8 mouse cellular contexts compared by ENCODE assay signal in genomic region chr9:109095137-109095982, GRCm38 (mm10). TPM values are rescaled to one million over a fixed set of nuclear protein-coding genes. Genes with fewer than 3 reads are reported as not detected.
DNase-seq lines count a peak whose midpoint lies in the region; ATAC-seq and TF ChIP-seq lines count a peak whose summit lies in the region.

Gene Plxnb1 (plus strand): TSS chr9:109095389.

- TF ChIP-seq CTCF in intestine, postnatal 0 days (IDR thresholded peaks at IDR 0.05; ENCODE audit: low read depth), result no peak

- H3K27me3 ChIP-seq in erythroblast, embryonic 14.5 days (ENCODE audit: control insufficient read depth), result peaks cover 57% of the 10 kb centered on the region
- H3K27me3 ChIP-seq in intestine, postnatal 0 days (replicated peaks; ENCODE audit: control insufficient read depth, insufficient read depth, low read length), result no peaks in the 10 kb centered on the region
- no peaks in the 10 kb centered on the region for H3K27me3 ChIP-seq in limb, embryonic 11.5 days (ENCODE audit: control insufficient read depth, insufficient read depth, low read length)
- no peaks in the 10 kb centered on the region for H3K27me3 ChIP-seq in midbrain, embryonic 12.5 days

- peaks cover 29% of the 10 kb centered on the region for H3K36me3 ChIP-seq in erythroblast, embryonic 14.5 days (ENCODE audit: control insufficient read depth)
- peaks cover 9% of the 10 kb centered on the region for H3K36me3 ChIP-seq in intestine, postnatal 0 days (ENCODE audit: control insufficient read depth, insufficient read depth)
- H3K36me3 ChIP-seq in limb, embryonic 11.5 days (ENCODE audit: control insufficient read depth, insufficient read depth, low read length), result no peaks in the 10 kb centered on the region
- peaks cover 38% of the 10 kb centered on the region for H3K36me3 ChIP-seq in midbrain, embryonic 12.5 days

- peaks cover 6% of the 10 kb centered on the region for H3K4me1 ChIP-seq in erythroblast, embryonic 14.5 days (ENCODE audit: control insufficient read depth)
- peaks cover 6% of the 10 kb centered on the region; the same call in 1 of the 2 replicates for H3K4me1 ChIP-seq in intestine, postnatal 0 days (replicated peaks; ENCODE audit: control insufficient read depth, insufficient read depth, low read length)
- peaks cover 36% of the 10 kb centered on the region for H3K4me1 ChIP-seq in limb, embryonic 11.5 days (ENCODE audit: control insufficient read depth, insufficient read depth, low read length)
- peaks cover 49% of the 10 kb centered on the region for H3K4me1 ChIP-seq in midbrain, embryonic 12.5 days

- WGBS in intestine, postnatal 0 days, result under 1% methylated on average over 89 of the region's 102 CpGs
- WGBS in limb, embryonic 11.5 days, result under 1% methylated on average over 77 of the region's 102 CpGs
- WGBS in midbrain, embryonic 12.5 days, result under 1% methylated on average over 82 of the region's 102 CpGs

- peak within 1 kb of the TSS; percentile 77 for H3K27ac ChIP-seq in intestine, postnatal 0 days (ENCODE audit: low read depth, low read length)
- peak within 1 kb of the TSS; percentile 100 for H3K27ac ChIP-seq in limb, embryonic 11.5 days (replicated peaks; ENCODE audit: low read depth, low read length)
- peak within 1 kb of the TSS; percentile 100 for H3K27ac ChIP-seq in midbrain, embryonic 12.5 days (replicated peaks)

- H3K4me3 ChIP-seq in erythroblast, embryonic 14.5 days (replicated peaks), result peak within 1 kb of the TSS; percentile 58
- peak within 1 kb of the TSS; percentile 75 for H3K4me3 ChIP-seq in intestine, postnatal 0 days (ENCODE audit: low read depth, low read length)
- H3K4me3 ChIP-seq in limb, embryonic 11.5 days (ENCODE audit: low read depth, low read length), result peak within 1 kb of the TSS; percentile 75
- H3K4me3 ChIP-seq in midbrain, embryonic 12.5 days, result peak within 1 kb of the TSS; percentile 77

- DNase-seq in limb, embryonic 11.5 days (ENCODE audit: low spot score), result peak; percentile 90
- DNase-seq in spleen, postnatal 36 days (ENCODE audit: low spot score in 2 of 2), result peak; percentile 30 to 43

- H3K9ac ChIP-seq in intestine, postnatal 0 days (ENCODE audit: low read depth, low read length), result peak within 1 kb of the TSS; percentile 75
- peak within 1 kb of the TSS; percentile 99 for H3K9ac ChIP-seq in limb, embryonic 11.5 days (ENCODE audit: low read length)
- peak within 1 kb of the TSS; percentile 96 for H3K9ac ChIP-seq in midbrain, embryonic 12.5 days (replicated peaks)

- peak within 1 kb of the TSS; percentile 98 for H3K4me2 ChIP-seq in intestine, postnatal 0 days (replicated peaks; ENCODE audit: low read depth)
- peak within 1 kb of the TSS; percentile 80 for H3K4me2 ChIP-seq in limb, embryonic 11.5 days (ENCODE audit: low read depth, severe bottlenecking)
- peak within 1 kb of the TSS; percentile 84 for H3K4me2 ChIP-seq in midbrain, embryonic 12.5 days (replicated peaks)

- no peaks in the 10 kb centered on the region; the same call in 1 of the 2 replicates for H3K9me3 ChIP-seq in erythroblast, embryonic 14.5 days (ENCODE audit: control insufficient read depth, low read length)
- no peaks in the 10 kb centered on the region for H3K9me3 ChIP-seq in intestine, postnatal 0 days (ENCODE audit: control insufficient read depth)
- no peaks in the 10 kb centered on the region for H3K9me3 ChIP-seq in limb, embryonic 11.5 days (ENCODE audit: control insufficient read depth, low read length)
- H3K9me3 ChIP-seq in midbrain, embryonic 12.5 days, result no peaks in the 10 kb centered on the region

- no peak for ATAC-seq in erythroblast, adult 5-6 weeks (replicated peaks; ENCODE audit: low FRiP score, poor library complexity, severe bottlenecking)
- ATAC-seq in common myeloid progenitor, adult 5-6 weeks (replicated peaks; ENCODE audit: low read depth, poor library complexity, severe bottlenecking), result peak; percentile 51
- peak; percentile 73 for ATAC-seq in granulocyte monocyte progenitor cell, adult 5-6 weeks (replicated peaks; ENCODE audit: poor library complexity, severe bottlenecking)
- peak; percentile 67 for ATAC-seq in intestine, postnatal 0 days
- peak; percentile 55 for ATAC-seq in limb, embryonic 11.5 days (ENCODE audit: insufficient number of reproducible peaks, low FRiP score, low TSS enrichment, low read depth)
- ATAC-seq in midbrain, embryonic 12.5 days (ENCODE audit: low FRiP score, low read depth), result peak; percentile 75

RNA-seq across cellular contexts. Expression of gene Plxnb1, which starts in this region (rescaled TPM):
- under 0.01 and 0.07 TPM in 2 replicates for polyA plus RNA-seq in erythroblast, embryonic 14.5 days (2012)
- not detected in 2 replicates for total RNA-seq in erythroblast, adult 5-6 weeks (2015; ENCODE audit: low replicate concordance)
- total RNA-seq in erythroblast, adult 5-6 weeks (2017; ENCODE audit: low replicate concordance), result not detected in 2 replicates
- 0.14 TPM in 1 of 2 replicates, not detected in the other for total RNA-seq in common myeloid progenitor, adult 5-6 weeks (2017)
- total RNA-seq in granulocyte monocyte progenitor cell, adult 5-6 weeks (2014; fragmentation: Nextera tagmentation), result not detected in 2 replicates
- total RNA-seq in granulocyte monocyte progenitor cell, adult 5-6 weeks (2017), result not detected in 2 replicates
- polyA plus RNA-seq in intestine, postnatal 0 days (2015; fragmentation: Nextera tagmentation; extraction: Ambion mirVana), result 1.3 and 1.6 TPM in 2 replicates
- polyA plus RNA-seq in limb, embryonic 11.5 days (2014; fragmentation: Nextera tagmentation; extraction: Ambion mirVana), result 13.7 and 15.2 TPM in 2 replicates
- 43.7 and 49.7 TPM in 2 replicates for polyA plus RNA-seq in midbrain, embryonic 12.5 days (2016; fragmentation: Nextera tagmentation; extraction: Ambion mirVana)

Comparison
In these comparisons a context has a peak if more than half of its experiments do, and no peak if none do; other contexts are left out.
1. Peak in ATAC-seq in common myeloid progenitor, adult 5-6 weeks; RNA of the gene not detected or under 1 TPM.
2. Peak in ATAC-seq in granulocyte monocyte progenitor cell, adult 5-6 weeks; RNA of the gene not detected or under 1 TPM.